In the genomic region with DNA sequence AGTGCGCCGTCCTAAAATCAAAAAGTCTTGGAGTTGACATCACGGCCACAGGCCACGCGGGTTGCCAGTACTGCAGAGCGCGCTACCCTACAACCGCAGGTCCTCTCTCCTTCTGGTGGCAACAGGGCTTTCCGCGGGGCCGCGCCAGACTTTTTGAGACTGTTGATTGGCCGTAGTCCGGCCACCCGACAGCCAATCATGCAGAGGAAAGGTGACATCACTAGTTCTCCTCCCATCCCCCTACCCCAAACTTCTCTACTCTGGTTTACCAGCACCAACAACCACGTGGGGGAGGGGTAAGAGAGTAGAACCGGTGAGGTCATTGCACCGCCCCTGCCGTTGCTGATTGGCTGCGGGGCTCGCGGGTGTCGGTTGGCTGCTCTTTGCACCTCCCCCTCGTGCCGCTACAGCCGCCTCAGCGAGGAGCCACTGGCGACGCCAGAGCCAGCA, we compare ENCODE assay signal across 8 mouse cellular contexts. TPM values are rescaled to one million over a fixed set of nuclear protein-coding genes. Genes with fewer than 3 reads are reported as not detected.
DNase-seq lines count a peak whose midpoint lies in the region; ATAC-seq and TF ChIP-seq lines count a peak whose summit lies in the region.

A gene (plus strand): TSS at position 404 of the 450 bp plus-strand sequence.

- under 1% methylated on average over 29 of the region's 29 CpGs for WGBS in forebrain, embryonic 13.5 days
- under 1% methylated on average over 29 of the region's 29 CpGs for WGBS in heart, postnatal 0 days
- under 1% methylated on average over 29 of the region's 29 CpGs for WGBS in liver, embryonic 14.5 days (ENCODE audit: insufficient replicate concordance)
- under 1% methylated on average over 29 of the region's 29 CpGs for WGBS in neural tube, embryonic 12.5 days

- no peak for TF ChIP-seq CTCF in G1E (IDR thresholded peaks at IDR 0.05; ENCODE audit: low read depth, low read length)
- no peak for TF ChIP-seq CTCF in heart, postnatal 0 days (IDR thresholded peaks at IDR 0.05; ENCODE audit: low read depth)
- TF ChIP-seq CTCF in liver, embryonic 14.5 days (IDR thresholded peaks at IDR 0.05; ENCODE audit: low read depth): no peak

- peak; percentile 73 for ATAC-seq in G1E (ENCODE audit: extremely low read depth, insufficient number of reproducible peaks, low FRiP score, poor library complexity, severe bottlenecking)
- peak; percentile 74 for ATAC-seq in cerebellum, adult (ENCODE audit: insufficient number of reproducible peaks, low FRiP score, low TSS enrichment)
- peak; percentile 84 for ATAC-seq in forebrain, embryonic 13.5 days
- peak; percentile 86 for ATAC-seq in heart, postnatal 0 days (ENCODE audit: insufficient read depth, low read depth)
- ATAC-seq in liver, embryonic 14.5 days (ENCODE audit: insufficient read depth): peak; percentile 78
- peak; percentile 89 for ATAC-seq in neural tube, embryonic 12.5 days (ENCODE audit: low FRiP score, low read depth)

- DNase-seq in G1E (ENCODE audit: low spot score): peak; percentile 94
- DNase-seq in heart, postnatal 0 days (ENCODE audit: low spot score): peak; percentile 100
- peak; percentile 98 to 100 for DNase-seq in kidney, postnatal 36 days
- peak; percentile 97 to 98 (median 98) for DNase-seq in liver, embryonic 14.5 days (ENCODE audit: low read depth in 3 of 3, low spot score in 3 of 3)
- peak; percentile 97 for DNase-seq in testis, postnatal 10 days (ENCODE audit: low spot score)

- H3K27ac ChIP-seq in forebrain, embryonic 13.5 days: peak within 1 kb of the TSS; percentile 78
- peak within 1 kb of the TSS; percentile 93 for H3K27ac ChIP-seq in heart, postnatal 0 days (ENCODE audit: low read depth)
- peak within 1 kb of the TSS; percentile 68 for H3K27ac ChIP-seq in liver, embryonic 14.5 days
- H3K27ac ChIP-seq in neural tube, embryonic 12.5 days: peak within 1 kb of the TSS; percentile 75

- peak within 1 kb of the TSS; percentile 82 for H3K9ac ChIP-seq in forebrain, embryonic 13.5 days
- peak within 1 kb of the TSS; percentile 86 for H3K9ac ChIP-seq in heart, postnatal 0 days (replicated peaks; ENCODE audit: low read depth, low read length)
- H3K9ac ChIP-seq in liver, embryonic 14.5 days (replicated peaks): peak within 1 kb of the TSS; percentile 84
- H3K9ac ChIP-seq in neural tube, embryonic 12.5 days: peak within 1 kb of the TSS; percentile 84

- TF ChIP-seq EP300 in heart, postnatal 0 days (IDR thresholded peaks at IDR 0.05; ENCODE audit: low read depth): no peak; the same call in none of the 2 replicates
- TF ChIP-seq EP300 in liver, embryonic 14.5 days (IDR thresholded peaks at IDR 0.05; ENCODE audit: low read depth): peak; percentile 32; the same call in 1 of the 2 replicates

- H3K27me3 ChIP-seq in G1E (ENCODE audit: insufficient read depth, low read length): no peaks in the 10 kb centered on the region
- no peaks in the 10 kb centered on the region for H3K27me3 ChIP-seq in forebrain, embryonic 13.5 days
- no peaks in the 10 kb centered on the region for H3K27me3 ChIP-seq in heart, postnatal 0 days (ENCODE audit: control insufficient read depth, insufficient read depth, low read length)
- H3K27me3 ChIP-seq in liver, embryonic 14.5 days (ENCODE audit: control insufficient read depth, insufficient read depth, low read length): no peaks in the 10 kb centered on the region
- H3K27me3 ChIP-seq in neural tube, embryonic 12.5 days (replicated peaks): no peaks in the 10 kb centered on the region; the same call in 1 of the 2 replicates

- peak within 1 kb of the TSS; percentile 85 for H3K4me3 ChIP-seq in G1E (ENCODE audit: low read depth, low read length)
- peak within 1 kb of the TSS; percentile 74 for H3K4me3 ChIP-seq in forebrain, embryonic 13.5 days
- peak within 1 kb of the TSS; percentile 80 for H3K4me3 ChIP-seq in heart, postnatal 0 days (ENCODE audit: low read depth, low read length)
- peak within 1 kb of the TSS; percentile 68 to 95 for H3K4me3 ChIP-seq in liver, embryonic 14.5 days (ENCODE audit: insufficient read depth in 1 of 2, low read depth in 2 of 2, low read length in 2 of 2)
- peak within 1 kb of the TSS; percentile 82 for H3K4me3 ChIP-seq in neural tube, embryonic 12.5 days

- H3K4me1 ChIP-seq in G1E (ENCODE audit: insufficient read depth, low read depth, low read length): peaks cover 57% of the 10 kb centered on the region
- H3K4me1 ChIP-seq in forebrain, embryonic 13.5 days: peaks cover 26% of the 10 kb centered on the region
- peaks cover 23% of the 10 kb centered on the region for H3K4me1 ChIP-seq in heart, postnatal 0 days (ENCODE audit: control insufficient read depth, insufficient read depth)
- peaks cover 18 to 31% of the 10 kb centered on the region in 2 experiments for H3K4me1 ChIP-seq in liver, embryonic 14.5 days (replicated peaks; ENCODE audit: control insufficient read depth in 2 of 2, insufficient read depth in 2 of 2, low read length in 1 of 2)
- peaks cover 21% of the 10 kb centered on the region for H3K4me1 ChIP-seq in neural tube, embryonic 12.5 days

- H3K9me3 ChIP-seq in G1E (replicated peaks): no peaks in the 10 kb centered on the region
- H3K9me3 ChIP-seq in forebrain, embryonic 13.5 days (replicated peaks): no peaks in the 10 kb centered on the region
- no peaks in the 10 kb centered on the region for H3K9me3 ChIP-seq in heart, postnatal 0 days (replicated peaks; ENCODE audit: control insufficient read depth, low read length)
- no peaks in the 10 kb centered on the region for H3K9me3 ChIP-seq in liver, embryonic 14.5 days (ENCODE audit: control insufficient read depth, low read length)
- no peaks in the 10 kb centered on the region for H3K9me3 ChIP-seq in neural tube, embryonic 12.5 days

- peak within 1 kb of the TSS; percentile 85 for H3K4me2 ChIP-seq in forebrain, embryonic 13.5 days
- H3K4me2 ChIP-seq in heart, postnatal 0 days (ENCODE audit: low read depth, low read length): peak within 1 kb of the TSS; percentile 86
- H3K4me2 ChIP-seq in liver, embryonic 14.5 days (ENCODE audit: low read depth): peak within 1 kb of the TSS; percentile 94
- H3K4me2 ChIP-seq in neural tube, embryonic 12.5 days (replicated peaks): peak within 1 kb of the TSS; percentile 80

- H3K36me3 ChIP-seq in G1E (replicated peaks): peaks cover 28% of the 10 kb centered on the region
- H3K36me3 ChIP-seq in forebrain, embryonic 13.5 days (ENCODE audit: poor library complexity, severe bottlenecking): peaks cover 19% of the 10 kb centered on the region
- peaks cover 13% of the 10 kb centered on the region for H3K36me3 ChIP-seq in heart, postnatal 0 days (replicated peaks; ENCODE audit: control insufficient read depth, insufficient read depth, low read length)
- H3K36me3 ChIP-seq in liver, embryonic 14.5 days (replicated peaks; ENCODE audit: control insufficient read depth, insufficient read depth, low read depth): no peaks in the 10 kb centered on the region; the same call in 1 of the 2 replicates
- H3K36me3 ChIP-seq in neural tube, embryonic 12.5 days: peaks cover 16% of the 10 kb centered on the region

RNA-seq across cellular contexts. Expression of the gene that starts here (rescaled TPM):
- 154 and 160 TPM in 2 replicates for total RNA-seq in G1E (2014; fragmentation: Nextera tagmentation)
- 32.2 and 36.6 TPM in 2 replicates for total RNA-seq in G1E (2017)
- polyA plus RNA-seq in G1E (2012): 381 and 382 TPM in 2 replicates
- polyA plus RNA-seq in forebrain, embryonic 13.5 days (2015; fragmentation: Nextera tagmentation; extraction: Ambion mirVana): 45.9 and 47.0 TPM in 2 replicates
- 57.2 and 63.0 TPM in 2 replicates for total RNA-seq in heart, postnatal 0 days (2014; rRNA removed; ENCODE audit: low replicate concordance)
- polyA plus RNA-seq in heart, postnatal 0 days (2015; fragmentation: Nextera tagmentation; extraction: Ambion mirVana): 15.7 and 16.9 TPM in 2 replicates
- polyA plus RNA-seq in liver, embryonic 14.5 days (2012; rRNA removed): 14.0 and 14.8 TPM in 2 replicates
- polyA plus RNA-seq in liver, embryonic 14.5 days (2014; fragmentation: Nextera tagmentation; extraction: Ambion mirVana): 9.7 and 12.3 TPM in 2 replicates
- polyA plus RNA-seq in neural tube, embryonic 12.5 days (2016; fragmentation: Nextera tagmentation; extraction: Ambion mirVana): 44.2 and 45.0 TPM in 2 replicates

Comparison
In these comparisons a context has a peak if more than half of its experiments do, and no peak if none do; other contexts are left out.
1. Peak in every context shown above with its lines: DNase-seq, ATAC-seq, H3K4me3 ChIP-seq and H3K27ac ChIP-seq.